Mouse (Mus musculus): ENCODE results near the gene Lims1.

The Lims1 gene

GRCm38 (mm10) chr10:58383761-58384160 is 60.5 kb downstream of the Lims1 start:
- DNase-seq (ENCODE audit: low spot score) = no peak

GRCm38 (mm10) chr10:58385629-58386028 is 62.4 kb downstream of the Lims1 start:
- no peak for DNase-seq (ENCODE audit: low spot score)

- DNase-seq (ENCODE audit: low spot score) = no peak
Measured at GRCm38 (mm10) chr10:58386997-58387396, 63.7 kb downstream of the Lims1 start.

GRCm38 (mm10) chr10:58388648-58389047 is 65.4 kb downstream of the Lims1 start:
- no peak for DNase-seq (ENCODE audit: low spot score)

- no peak for DNase-seq (ENCODE audit: low spot score)
Measured at GRCm38 (mm10) chr10:58389151-58389550, 65.9 kb downstream of the Lims1 start.

GRCm38 (mm10) chr10:58392435-58392834 is 69.2 kb downstream of the Lims1 start:
- DNase-seq (ENCODE audit: low spot score) = no peak

GRCm38 (mm10) chr10:58393026-58394014 is 70.1 kb downstream of the Lims1 start:
- DNase-seq (ENCODE audit: low spot score) = no peak

GRCm38 (mm10) chr10:58394170-58394569 is 70.9 kb downstream of the Lims1 start:
- peak; percentile 58 for DNase-seq (ENCODE audit: low spot score)

- no peak for DNase-seq (ENCODE audit: low spot score)
Measured at GRCm38 (mm10) chr10:58395315-58395714, 72.0 kb downstream of the Lims1 start.

GRCm38 (mm10) chr10:58395723-58396122 is 72.5 kb downstream of the Lims1 start:
- DNase-seq (ENCODE audit: low spot score) = no peak

- DNase-seq (ENCODE audit: low spot score) = no peak
Measured at GRCm38 (mm10) chr10:58396600-58396999, 73.3 kb downstream of the Lims1 start.

- no peak for DNase-seq (ENCODE audit: low spot score)
Measured at GRCm38 (mm10) chr10:58398941-58399340, 75.7 kb downstream of the Lims1 start.

- DNase-seq (ENCODE audit: low spot score) = no peak
Measured at GRCm38 (mm10) chr10:58401838-58402237, 78.6 kb downstream of the Lims1 start.

- no peak for DNase-seq (ENCODE audit: low spot score)
Measured at GRCm38 (mm10) chr10:58404639-58405038, 81.4 kb downstream of the Lims1 start.

- no peak for DNase-seq (ENCODE audit: low spot score)
Measured at GRCm38 (mm10) chr10:58405285-58405948, 82.2 kb downstream of the Lims1 start.

GRCm38 (mm10) chr10:58405949-58406305 is 82.7 kb downstream of the Lims1 start:
- no peak for DNase-seq (ENCODE audit: low spot score)

- DNase-seq (ENCODE audit: low spot score) = no peak
Measured at GRCm38 (mm10) chr10:58412331-58412730, 89.1 kb downstream of the Lims1 start.

GRCm38 (mm10) chr10:58412852-58413251 is 89.6 kb downstream of the Lims1 start:
- no peak for DNase-seq (ENCODE audit: low spot score)

- DNase-seq (ENCODE audit: low spot score) = no peak
Measured at GRCm38 (mm10) chr10:58416702-58417101, 93.4 kb downstream of the Lims1 start.

GRCm38 (mm10) chr10:58418290-58418971 is 95.2 kb downstream of the Lims1 start:
- no peak for DNase-seq (ENCODE audit: low spot score)

- no peak for DNase-seq (ENCODE audit: low spot score)
Measured at GRCm38 (mm10) chr10:58427930-58428329, 104.7 kb downstream of the Lims1 start.

- no peak for DNase-seq (ENCODE audit: low spot score)
Measured at GRCm38 (mm10) chr10:58445850-58446249, 122.6 kb downstream of the Lims1 start.
